Mouse (Mus musculus): ENCODE data around the gene Mcm2. TPM values are rescaled to one million over a fixed set of nuclear protein-coding genes. Genes with fewer than 3 reads are reported as not detected.

The Mcm2 gene
- polyA plus RNA-seq, 1 experiment: 133 TPM

GRCm38 (mm10) chr6:88937971-88938663 lies 39.5 kb upstream of the Mcm2 start:
- TF ChIP-seq FLI1 (IDR thresholded peaks at IDR 0.05; ENCODE audit: low read length) (no peak), GATA1 (IDR thresholded peaks at IDR 0.05; ENCODE audit: borderline replicate concordance, low read length) (no peak)
- Histone ChIP-seq H3K4me1 (peaks cover 53% of the 10 kb centered on the region), H3K9me3 (no peaks in the 10 kb centered on the region), H3K36me3 (replicated peaks; ENCODE audit: low read length) (no peaks in the 10 kb centered on the region), H3K4me3 (replicated peaks) (no peak overlapping the region), H3K27me3 (replicated peaks) (peaks cover 93% of the 10 kb centered on the region)

- Histone ChIP-seq H3K4me3 (replicated peaks) (no peak overlapping the region), H3K9me3 (no peaks in the 10 kb centered on the region), H3K4me1 (peaks cover 45% of the 10 kb centered on the region), H3K36me3 (replicated peaks; ENCODE audit: low read length) (no peaks in the 10 kb centered on the region), H3K27me3 (replicated peaks) (peaks cover 95% of the 10 kb centered on the region)
- TF ChIP-seq FLI1 (IDR thresholded peaks at IDR 0.05; ENCODE audit: low read length): no peak
- TF ChIP-seq GATA1 (IDR thresholded peaks at IDR 0.05; ENCODE audit: borderline replicate concordance, low read length): no peak
These were observed 38.6 kb upstream of the Mcm2 start for GRCm38 (mm10) chr6:88937214-88937549.

- Histone ChIP-seq H3K9me3 (no peaks in the 10 kb centered on the region), H3K4me3 (replicated peaks) (no peak overlapping the region), H3K36me3 (replicated peaks; ENCODE audit: low read length) (no peaks in the 10 kb centered on the region), H3K27me3 (replicated peaks) (peaks cover 97% of the 10 kb centered on the region), H3K4me1 (peaks cover 39% of the 10 kb centered on the region)
- no peak for TF ChIP-seq GATA1 (IDR thresholded peaks at IDR 0.05; ENCODE audit: borderline replicate concordance, low read length)
- TF ChIP-seq FLI1 (IDR thresholded peaks at IDR 0.05; ENCODE audit: low read length): no peak
These were observed 38.0 kb upstream of the Mcm2 start for GRCm38 (mm10) chr6:88936342-88937213.

- Histone ChIP-seq H3K9me3 (no peaks in the 10 kb centered on the region), H3K36me3 (replicated peaks; ENCODE audit: low read length) (no peaks in the 10 kb centered on the region), H3K4me1 (peaks cover 32% of the 10 kb centered on the region), H3K27me3 (replicated peaks) (peaks cover 97% of the 10 kb centered on the region), H3K4me3 (replicated peaks) (no peak overlapping the region)
- TF ChIP-seq GATA1 (IDR thresholded peaks at IDR 0.05; ENCODE audit: borderline replicate concordance, low read length): no peak
- TF ChIP-seq FLI1 (IDR thresholded peaks at IDR 0.05; ENCODE audit: low read length): no peak
These were observed 37.2 kb upstream of the Mcm2 start for GRCm38 (mm10) chr6:88935735-88936276.

GRCm38 (mm10) chr6:88934816-88935215 lies 36.2 kb upstream of the Mcm2 start:
- Histone ChIP-seq H3K36me3 (replicated peaks; ENCODE audit: low read length) (no peaks in the 10 kb centered on the region), H3K4me1 (peaks cover 28% of the 10 kb centered on the region), H3K4me3 (replicated peaks) (no peak overlapping the region), H3K9me3 (no peaks in the 10 kb centered on the region), H3K27me3 (replicated peaks) (peaks cover 97% of the 10 kb centered on the region)
- no peak for TF ChIP-seq GATA1 (IDR thresholded peaks at IDR 0.05; ENCODE audit: borderline replicate concordance, low read length)

- H3K4me3 ChIP-seq (replicated peaks): no peak overlapping the region
- H3K27me3 ChIP-seq (replicated peaks): peaks cover 97% of the 10 kb centered on the region
- H3K4me1 ChIP-seq: peaks cover 21% of the 10 kb centered on the region
- no peaks in the 10 kb centered on the region for H3K36me3 ChIP-seq (replicated peaks; ENCODE audit: low read length)
- H3K9me3 ChIP-seq: no peaks in the 10 kb centered on the region
- TF ChIP-seq GATA1 (IDR thresholded peaks at IDR 0.05; ENCODE audit: borderline replicate concordance, low read length) (no peak), FLI1 (IDR thresholded peaks at IDR 0.05; ENCODE audit: low read length) (no peak)
These were observed 35.6 kb upstream of the Mcm2 start for GRCm38 (mm10) chr6:88934132-88934531.

- H3K27me3 ChIP-seq (replicated peaks): peaks cover 82% of the 10 kb centered on the region
- H3K4me3 ChIP-seq (replicated peaks): no peak overlapping the region
- H3K36me3 ChIP-seq (replicated peaks; ENCODE audit: low read length): no peaks in the 10 kb centered on the region
- H3K9me3 ChIP-seq: no peaks in the 10 kb centered on the region
- H3K4me1 ChIP-seq: peaks cover 28% of the 10 kb centered on the region
- no peak for TF ChIP-seq GATA1 (IDR thresholded peaks at IDR 0.05; ENCODE audit: borderline replicate concordance, low read length)
- TF ChIP-seq FLI1 (IDR thresholded peaks at IDR 0.05; ENCODE audit: low read length): no peak
These were observed 32.9 kb upstream of the Mcm2 start for GRCm38 (mm10) chr6:88931449-88931848.

GRCm38 (mm10) chr6:88930049-88930448 lies 31.5 kb upstream of the Mcm2 start:
- H3K27me3 ChIP-seq (replicated peaks): peaks cover 70% of the 10 kb centered on the region
- H3K36me3 ChIP-seq (replicated peaks; ENCODE audit: low read length): no peaks in the 10 kb centered on the region
- H3K4me3 ChIP-seq (replicated peaks): no peak overlapping the region
- peaks cover 41% of the 10 kb centered on the region for H3K4me1 ChIP-seq
- H3K9me3 ChIP-seq: no peaks in the 10 kb centered on the region
- TF ChIP-seq GATA1 (IDR thresholded peaks at IDR 0.05; ENCODE audit: borderline replicate concordance, low read length) (no peak), FLI1 (IDR thresholded peaks at IDR 0.05; ENCODE audit: low read length) (no peak)

- TF ChIP-seq GATA1 (IDR thresholded peaks at IDR 0.05; ENCODE audit: borderline replicate concordance, low read length): no peak
- no peak for TF ChIP-seq FLI1 (IDR thresholded peaks at IDR 0.05; ENCODE audit: low read length)
- Histone ChIP-seq H3K36me3 (replicated peaks; ENCODE audit: low read length) (no peaks in the 10 kb centered on the region), H3K27me3 (replicated peaks) (peaks cover 65% of the 10 kb centered on the region), H3K4me1 (peaks cover 43% of the 10 kb centered on the region), H3K4me3 (replicated peaks) (no peak overlapping the region), H3K9me3 (no peaks in the 10 kb centered on the region)
These were observed 30.9 kb upstream of the Mcm2 start for GRCm38 (mm10) chr6:88929451-88929850.

- H3K4me1 ChIP-seq: peaks cover 50% of the 10 kb centered on the region
- H3K27me3 ChIP-seq (replicated peaks): peaks cover 58% of the 10 kb centered on the region
- no peak overlapping the region for H3K4me3 ChIP-seq (replicated peaks)
- no peaks in the 10 kb centered on the region for H3K9me3 ChIP-seq
- TF ChIP-seq FLI1 (IDR thresholded peaks at IDR 0.05; ENCODE audit: low read length) (no peak), GATA1 (IDR thresholded peaks at IDR 0.05; ENCODE audit: borderline replicate concordance, low read length) (no peak)
- no peaks in the 10 kb centered on the region for H3K36me3 ChIP-seq (replicated peaks; ENCODE audit: low read length)
These were observed 30.0 kb upstream of the Mcm2 start for GRCm38 (mm10) chr6:88928576-88928975.
